Mouse (Mus musculus) embryonic facial prominence, embryonic 14.5 days (tissue): ENCODE results near the gene Npr1. TPM values are rescaled to one million over a fixed set of nuclear protein-coding genes. Genes with fewer than 3 reads are reported as not detected.

Source experiments
- ATAC-seq: fragments of 200-750 bp; cut with Nextera tagmentation; 2 replicates; pipeline ENCODE4 v1.8.0; 2017; ENCODE audit warnings: low read depth, moderate number of reproducible peaks, moderate TSS enrichment
- DNase-seq: peaks from one replicate; pipeline ENCODE4 v3.0.0-alpha.2; 2015; ENCODE audit warnings: low spot score
- H3K27ac ChIP-seq: fragments of 300-500 bp; sonication (generic); replicated peaks from 2 replicates; pipeline ENCODE4 v1.5.1; 2014; ENCODE audit warnings: low read depth, mild to moderate bottlenecking, low read length, moderate library complexity
- H3K27me3 ChIP-seq: fragments of 300-500 bp; sonication (generic); replicated peaks from 2 replicates; pipeline ENCODE4 v1.6.1; 2014; ENCODE audit warnings: low read length; ENCODE audit not compliant: control insufficient read depth, insufficient read depth
- H3K36me3 ChIP-seq: fragments of 300-500 bp; sonication (generic); 2 replicates; pipeline ENCODE4 v1.6.1; 2014; ENCODE audit warnings: low read length, mixed read lengths; ENCODE audit not compliant: control insufficient read depth, insufficient read depth
- H3K4me1 ChIP-seq: fragments of 300-500 bp; sonication (generic); 2 replicates; pipeline ENCODE4 v1.6.1; 2014; ENCODE audit warnings: antibody characterized with exemption, low read length; ENCODE audit not compliant: control insufficient read depth, insufficient read depth
- H3K4me2 ChIP-seq: fragments of 300-500 bp; sonication (generic); 2 replicates; pipeline ENCODE4 v1.6.1; 2014; ENCODE audit warnings: low read depth, mild to moderate bottlenecking, low read length, moderate library complexity, mixed read lengths
- H3K4me3 ChIP-seq: fragments of 300-500 bp; sonication (generic); 2 replicates; pipeline ENCODE4 v1.5.1; 2014; ENCODE audit warnings: low read depth, mild to moderate bottlenecking, low read length
- H3K9ac ChIP-seq: fragments of 300-500 bp; sonication (generic); 2 replicates; pipeline ENCODE4 v1.6.1; 2014; ENCODE audit warnings: low read depth, mild to moderate bottlenecking, low read length, moderate library complexity, mixed read lengths
- H3K9me3 ChIP-seq: fragments of 300-500 bp; sonication (generic); 2 replicates; pipeline ENCODE4 v1.6.1; 2016; ENCODE audit warnings: low read length; ENCODE audit not compliant: control insufficient read depth
- WGBS: fragments of 180-500 bp; shearing (Covaris S2); extraction: QIAGEN DNeasy Blood & Tissue Kit; methylation state at CpG from one replicate; pipeline ENCODE4 v1.1.7; 2014; 5-methylcytosine and 5-hydroxymethylcytosine counted together
- polyA plus RNA-seq: library from polyadenylated mRNA; unstranded; fragments of >200 nt; fragmentation: Nextera tagmentation; extraction: Ambion mirVana; gene quantifications from 2 replicates; pipeline ENCODE4 v1.2.1, GENCODE M21; 2014

The Npr1 gene
- polyA plus RNA-seq, 1 experiment from 2014 or later, result 8.2 TPM

DNA sequence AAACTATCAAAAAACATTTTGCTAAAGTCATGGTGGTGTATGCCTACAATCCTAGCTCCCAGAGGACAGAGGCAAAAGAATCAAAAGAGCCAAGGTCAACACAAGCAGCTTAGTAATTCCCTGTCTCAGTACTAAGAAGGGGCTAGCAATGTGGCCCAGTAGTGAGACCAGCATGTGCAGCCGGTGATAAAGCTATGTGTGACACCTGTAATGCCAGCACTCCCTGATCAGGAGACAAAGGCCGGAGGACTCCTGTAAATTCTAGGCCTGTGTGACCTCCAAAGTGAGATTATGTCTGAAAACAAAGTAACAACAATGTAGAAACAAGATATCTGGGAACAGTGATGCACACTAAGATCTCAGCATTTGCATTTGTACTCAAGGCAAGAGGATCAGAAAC lies 40.2 kb downstream of the Npr1 start:
- Histone ChIP-seq H3K36me3 (peaks cover 30% of the 10 kb centered on the region), H3K9ac (no peak overlapping the region), H3K9me3 (no peaks in the 10 kb centered on the region), H3K27ac (no peak overlapping the region), H3K4me3 (no peak overlapping the region), H3K4me1 (no peaks in the 10 kb centered on the region), H3K27me3 (no peaks in the 10 kb centered on the region), H3K4me2 (no peak overlapping the region)
- ATAC-seq (no peak), DNase-seq (no peak)
- WGBS, result 96% methylated on average over 2 of the region's 2 CpGs

GRCm38 (mm10) chr3:90423549-90423948 lies 42.1 kb downstream of the Npr1 start:
- H3K27ac ChIP-seq, result no peak overlapping the region
- no peak overlapping the region for H3K9ac ChIP-seq
- no peak for DNase-seq
- H3K27me3 ChIP-seq, result no peaks in the 10 kb centered on the region
- peaks cover 37% of the 10 kb centered on the region for H3K36me3 ChIP-seq
- no peak for ATAC-seq
- no peak overlapping the region for H3K4me2 ChIP-seq
- H3K4me3 ChIP-seq, result no peak overlapping the region
- H3K9me3 ChIP-seq, result no peaks in the 10 kb centered on the region
- H3K4me1 ChIP-seq, result no peaks in the 10 kb centered on the region

- ATAC-seq, result no peak
- Histone ChIP-seq H3K27ac (no peak overlapping the region), H3K4me2 (no peak overlapping the region), H3K9me3 (no peaks in the 10 kb centered on the region), H3K27me3 (no peaks in the 10 kb centered on the region), H3K4me3 (no peak overlapping the region), H3K36me3 (peaks cover 65% of the 10 kb centered on the region), H3K4me1 (no peaks in the 10 kb centered on the region), H3K9ac (no peak overlapping the region)
- WGBS, result 89% methylated on average over 6 of the region's 6 CpGs
- no peak for DNase-seq
Observed at GRCm38 (mm10) chr3:90420696-90421095, 45.0 kb downstream of the Npr1 start.

GRCm38 (mm10) chr3:90413011-90413396 lies 52.7 kb downstream of the Npr1 start:
- H3K36me3 ChIP-seq, result peaks cover 88% of the 10 kb centered on the region
- no peak overlapping the region for H3K9ac ChIP-seq
- no peaks in the 10 kb centered on the region for H3K9me3 ChIP-seq
- DNase-seq (no peak), ATAC-seq (no peak)
- no peaks in the 10 kb centered on the region for H3K4me1 ChIP-seq
- H3K27me3 ChIP-seq, result no peaks in the 10 kb centered on the region
- no peak overlapping the region for H3K4me3 ChIP-seq
- no peak overlapping the region for H3K27ac ChIP-seq
- H3K4me2 ChIP-seq, result no peak overlapping the region
- 57% methylated on average over 3 of the region's 3 CpGs for WGBS

DNA sequence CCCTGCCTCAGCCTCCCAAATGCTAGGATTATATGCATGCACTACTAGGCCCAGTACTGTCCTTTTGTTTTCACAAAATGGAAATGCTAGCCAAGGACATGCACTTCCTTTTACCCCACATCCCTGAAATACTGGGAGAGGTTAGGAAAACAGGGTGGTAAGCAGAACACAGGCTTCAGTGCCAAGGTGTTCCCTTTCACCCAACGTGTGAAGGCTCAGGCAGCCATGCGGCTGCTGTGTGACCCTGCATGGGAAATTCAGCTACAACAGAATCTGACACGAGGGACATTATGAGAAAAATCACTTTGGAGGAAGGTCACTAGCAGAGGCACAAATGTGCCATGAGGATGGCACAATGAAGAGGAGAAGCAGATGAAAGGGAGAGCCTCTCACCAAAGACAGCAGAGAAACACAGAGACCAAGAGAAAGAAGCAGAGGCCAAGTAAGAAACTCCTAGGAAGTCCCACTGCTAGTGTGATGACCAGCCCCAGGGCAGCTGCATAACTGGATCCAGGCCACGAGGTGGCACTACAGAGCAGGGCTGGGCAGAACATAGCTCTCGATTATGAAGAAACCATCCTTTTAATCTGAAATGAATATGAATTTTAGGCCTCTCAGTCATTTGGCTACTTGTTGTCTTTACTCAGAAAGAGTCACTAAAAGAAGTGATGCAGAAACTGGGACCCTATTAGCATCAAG lies 53.2 kb downstream of the Npr1 start:
- no peak overlapping the region for H3K4me3 ChIP-seq
- DNase-seq (peak; percentile 55), ATAC-seq (no peak)
- H3K27me3 ChIP-seq, result no peaks in the 10 kb centered on the region
- 52% methylated on average over 5 of the region's 5 CpGs for WGBS
- H3K27ac ChIP-seq, result no peak overlapping the region
- H3K9me3 ChIP-seq, result no peaks in the 10 kb centered on the region
- H3K9ac ChIP-seq, result no peak overlapping the region
- no peaks in the 10 kb centered on the region for H3K4me1 ChIP-seq
- peaks cover 88% of the 10 kb centered on the region for H3K36me3 ChIP-seq
- H3K4me2 ChIP-seq, result no peak overlapping the region

GRCm38 (mm10) chr3:90408721-90409120 lies 56.9 kb downstream of the Npr1 start:
- WGBS, result 91% methylated on average over 3 of the region's 3 CpGs
- H3K36me3 ChIP-seq, result peaks cover 88% of the 10 kb centered on the region

GRCm38 (mm10) chr3:90406414-90406813 lies 59.3 kb downstream of the Npr1 start:
- ATAC-seq, result no peak
- no peaks in the 10 kb centered on the region for H3K9me3 ChIP-seq
- no peak overlapping the region for H3K27ac ChIP-seq
- no peak for DNase-seq
- H3K27me3 ChIP-seq, result no peaks in the 10 kb centered on the region
- H3K9ac ChIP-seq, result no peak overlapping the region
- H3K4me1 ChIP-seq, result no peaks in the 10 kb centered on the region
- peaks cover 98% of the 10 kb centered on the region for H3K36me3 ChIP-seq
- H3K4me2 ChIP-seq, result no peak overlapping the region
- WGBS, result 97% methylated on average over 5 of the region's 5 CpGs
- no peak overlapping the region for H3K4me3 ChIP-seq

More at GRCm38 (mm10) chr3:90408721-90409120, 56.9 kb downstream of the Npr1 start:
- H3K4me3 ChIP-seq, result no peak overlapping the region
- no peaks in the 10 kb centered on the region for H3K9me3 ChIP-seq
- DNase-seq, result no peak
- no peak overlapping the region for H3K27ac ChIP-seq
- no peak overlapping the region for H3K4me2 ChIP-seq
- no peaks in the 10 kb centered on the region for H3K4me1 ChIP-seq
- H3K9ac ChIP-seq, result no peak overlapping the region
- no peaks in the 10 kb centered on the region for H3K27me3 ChIP-seq
- ATAC-seq, result no peak

DNA sequence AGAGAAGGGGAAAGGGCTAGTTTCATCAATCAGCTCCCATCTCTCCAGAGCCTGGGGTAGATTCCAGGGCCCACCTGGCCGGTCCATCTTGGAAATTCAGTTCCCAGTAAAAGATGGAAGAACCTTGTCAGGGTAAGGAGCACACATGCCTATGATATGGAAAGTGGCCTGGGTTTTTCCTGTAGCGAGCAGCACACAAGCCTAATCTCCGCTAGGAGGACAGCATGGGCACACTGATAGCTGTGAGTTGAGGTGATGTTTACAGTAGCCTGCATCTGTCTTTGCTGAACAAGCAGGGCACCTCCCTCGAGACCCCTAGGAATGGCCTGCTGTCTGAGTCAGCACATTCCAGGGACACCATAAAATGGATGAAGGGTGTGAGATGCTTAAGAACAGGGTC lies 61.1 kb downstream of the Npr1 start:
- Histone ChIP-seq H3K4me3 (no peak overlapping the region), H3K9ac (no peak overlapping the region), H3K36me3 (peaks cover 99% of the 10 kb centered on the region), H3K4me1 (no peaks in the 10 kb centered on the region), H3K4me2 (no peak overlapping the region), H3K9me3 (no peaks in the 10 kb centered on the region), H3K27ac (no peak overlapping the region), H3K27me3 (no peaks in the 10 kb centered on the region)
- 83% methylated on average over 4 of the region's 4 CpGs for WGBS
- ATAC-seq (no peak), DNase-seq (no peak)

DNA sequence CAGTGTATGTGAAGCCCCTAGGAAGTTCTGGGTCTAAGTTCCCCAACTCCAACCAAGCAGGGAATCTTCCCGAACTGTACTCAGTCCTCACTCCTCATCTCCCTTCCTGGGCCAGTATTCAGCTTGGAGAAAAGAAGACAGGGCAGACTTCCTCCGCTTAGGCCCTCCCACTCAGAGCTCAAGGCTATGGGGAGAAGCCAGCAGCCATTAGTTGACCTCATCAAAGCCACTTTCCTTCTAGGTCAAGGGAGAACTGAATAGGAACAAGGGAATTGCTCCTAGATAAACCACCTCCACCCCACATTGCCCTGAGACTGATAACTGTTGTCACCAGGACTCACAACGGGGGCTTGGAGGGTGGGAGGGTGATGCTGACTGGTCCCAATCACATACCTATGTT lies 61.5 kb downstream of the Npr1 start:
- 93% methylated on average over 3 of the region's 3 CpGs for WGBS
- H3K27me3 ChIP-seq, result no peaks in the 10 kb centered on the region
- ATAC-seq (no peak), DNase-seq (no peak)
- H3K9me3 ChIP-seq, result no peaks in the 10 kb centered on the region
- H3K4me2 ChIP-seq, result no peak overlapping the region
- no peak overlapping the region for H3K27ac ChIP-seq
- no peak overlapping the region for H3K9ac ChIP-seq
- peaks cover 99% of the 10 kb centered on the region for H3K36me3 ChIP-seq
- no peaks in the 10 kb centered on the region for H3K4me1 ChIP-seq
- H3K4me3 ChIP-seq, result no peak overlapping the region
